Mouse (Mus musculus): ENCODE results near the gene Gm2310.
"Not testable (repeated sequence)": the region's sequence is repeated elsewhere in the genome, so short reads cannot be mapped to it uniquely, and the experiment has no call there.

The Gm2310 gene

DNA sequence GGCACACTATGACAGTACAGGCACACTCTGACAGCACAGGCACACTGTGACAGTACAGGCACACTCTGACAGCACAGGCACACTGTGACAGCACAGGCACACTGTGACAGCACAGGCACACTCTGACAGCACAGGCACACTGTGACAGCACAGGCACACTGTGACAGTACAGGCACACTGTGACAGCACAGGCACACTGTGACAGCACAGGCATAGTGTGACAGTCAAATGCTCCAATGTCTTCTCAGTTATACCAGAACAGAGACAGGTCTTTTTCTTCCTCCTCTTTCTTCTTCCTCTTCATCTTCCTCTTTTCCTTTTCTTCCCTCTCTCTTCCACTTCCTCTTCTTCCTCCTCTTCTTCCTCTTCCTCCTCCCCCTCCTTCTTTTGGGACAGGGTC, at the start of gene Gm2310:
Gene Gm2310 (minus strand): TSS at position 101 of the 400 bp plus-strand sequence.
- DNase-seq (ENCODE audit: extremely low spot score, low spot score) = not testable (repeated sequence)

- DNase-seq (ENCODE audit: extremely low spot score, low spot score) = peak; percentile 74
Measured at GRCm38 (mm10) chr15:8568645-8569528, 49.1 kb upstream of the Gm2310 start.

DNA sequence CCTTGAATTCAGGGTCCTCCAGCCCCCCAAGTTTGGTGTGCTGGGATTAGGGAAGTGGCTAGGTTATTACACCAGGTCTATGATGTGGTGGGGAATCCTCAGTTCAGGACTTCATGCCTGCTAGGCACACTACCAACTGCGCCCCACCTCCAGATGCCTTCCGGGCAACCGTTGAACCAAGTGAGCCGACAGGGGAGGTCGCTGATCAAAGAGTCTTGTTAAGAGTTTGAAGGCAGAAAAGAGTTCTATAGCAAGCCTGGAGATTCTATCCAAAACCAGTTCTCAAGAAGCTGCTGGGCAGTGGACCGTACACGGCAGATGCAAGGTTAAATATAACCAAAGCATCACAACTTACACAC, 48.5 kb upstream of the Gm2310 start:
- DNase-seq (ENCODE audit: extremely low spot score, low spot score) = peak; percentile 27

DNA sequence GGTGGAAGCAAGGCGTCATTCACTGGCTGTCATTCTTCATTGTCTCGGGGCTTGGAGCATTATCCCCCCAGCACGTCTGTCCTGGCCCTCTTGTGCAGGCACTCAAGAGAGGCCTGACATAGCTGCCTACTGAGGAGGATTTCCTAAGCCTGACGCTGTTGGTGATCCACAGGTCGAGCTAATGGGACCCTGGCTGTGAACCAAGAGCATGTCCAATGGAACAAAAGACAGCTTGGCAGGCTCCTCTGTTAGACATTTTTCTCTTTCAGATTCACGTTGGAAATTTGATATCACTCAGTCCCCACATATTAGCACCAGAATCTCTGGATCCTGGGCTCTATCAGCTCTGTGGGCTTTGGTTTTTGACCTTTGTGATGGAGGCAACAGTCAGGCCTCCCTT, 45.7 kb upstream of the Gm2310 start:
- no peak for DNase-seq (ENCODE audit: extremely low spot score, low spot score)

DNA sequence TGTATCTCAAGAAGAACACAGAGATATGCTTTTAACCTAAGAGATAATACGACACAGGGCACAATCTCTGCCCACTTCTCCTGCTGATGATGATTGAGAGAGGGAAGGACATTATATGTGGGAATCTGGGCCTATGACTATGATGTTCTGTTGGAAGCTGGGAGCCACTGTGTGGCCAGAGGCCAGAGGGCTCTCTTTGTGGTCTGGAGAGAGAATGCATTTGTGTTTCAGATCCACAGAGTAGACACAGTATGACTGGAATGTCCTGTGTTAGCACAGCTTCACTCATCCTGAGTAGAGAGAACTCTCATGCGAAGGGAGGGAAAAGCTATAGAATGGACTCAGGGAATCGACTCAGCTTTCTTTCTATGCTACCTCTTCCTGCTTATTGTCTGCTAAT, 44.6 kb upstream of the Gm2310 start:
- DNase-seq (ENCODE audit: extremely low spot score, low spot score) = no peak

DNA sequence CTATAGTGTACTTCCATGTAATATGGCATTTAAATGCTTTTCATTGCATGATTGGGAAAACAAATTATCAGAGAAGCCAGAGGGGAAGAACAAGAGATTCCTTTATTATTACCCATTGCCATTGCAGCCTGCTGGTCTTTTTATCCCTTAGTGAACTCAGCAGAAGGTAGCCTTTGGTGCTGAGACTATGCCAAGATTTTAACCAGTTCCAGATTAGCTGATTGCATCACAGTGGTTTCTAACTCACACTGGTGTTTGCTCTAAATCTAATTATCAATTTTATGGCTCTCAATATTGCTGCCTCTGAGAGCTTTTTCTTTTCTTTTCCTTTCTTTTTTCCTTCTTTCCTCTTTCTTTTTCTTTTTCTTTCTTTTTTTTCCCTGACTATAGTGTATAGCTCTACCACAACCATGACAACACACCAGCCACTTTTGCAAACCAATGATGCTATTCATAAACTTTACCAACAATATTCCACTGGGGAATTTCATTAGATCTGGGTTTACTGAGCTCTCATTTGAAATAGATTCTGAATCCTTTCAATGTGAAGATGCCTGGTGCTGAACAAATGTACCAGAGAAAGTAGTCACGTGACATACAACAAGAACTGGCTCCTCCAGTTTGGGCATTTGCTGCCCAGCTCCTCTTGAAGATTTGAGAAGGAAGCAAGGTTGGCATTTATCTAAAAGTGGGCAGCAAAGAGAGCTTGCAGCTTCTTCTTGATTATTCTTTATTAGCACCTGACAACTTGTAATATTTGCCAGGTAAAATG, 43.9 kb upstream of the Gm2310 start:
- no peak for DNase-seq (ENCODE audit: extremely low spot score, low spot score)

GRCm38 (mm10) chr15:8562776-8563175, 43.0 kb upstream of the Gm2310 start:
- DNase-seq (ENCODE audit: extremely low spot score, low spot score) = no peak

GRCm38 (mm10) chr15:8531201-8531600, 11.4 kb upstream of the Gm2310 start:
- no peak for DNase-seq (ENCODE audit: extremely low spot score, low spot score)

GRCm38 (mm10) chr15:8512957-8513356, 6.8 kb downstream of the Gm2310 start:
- DNase-seq (ENCODE audit: extremely low spot score, low spot score) = peak; percentile 20

GRCm38 (mm10) chr15:8511861-8512260, 7.9 kb downstream of the Gm2310 start:
- DNase-seq (ENCODE audit: extremely low spot score, low spot score) = no peak

DNA sequence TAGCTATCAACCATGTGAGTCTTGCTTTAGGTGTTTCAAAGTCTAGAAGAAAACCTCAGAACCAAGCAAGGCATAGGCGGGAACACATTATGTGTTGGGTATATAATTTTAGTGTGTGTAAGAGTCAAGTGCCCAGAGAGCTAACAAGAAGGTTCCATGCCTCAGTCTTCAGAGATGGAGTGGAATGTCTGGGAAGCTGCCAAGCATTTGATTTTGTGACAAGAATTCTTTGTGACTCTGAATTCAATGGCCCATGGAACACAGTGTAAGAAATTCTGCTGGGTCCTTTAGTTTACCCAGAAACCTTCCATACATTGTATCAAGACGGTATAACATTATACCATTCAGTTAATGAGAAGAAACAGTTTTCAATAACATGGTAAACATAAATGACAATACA, 17.3 kb downstream of the Gm2310 start:
- no peak for DNase-seq (ENCODE audit: extremely low spot score, low spot score)

DNA sequence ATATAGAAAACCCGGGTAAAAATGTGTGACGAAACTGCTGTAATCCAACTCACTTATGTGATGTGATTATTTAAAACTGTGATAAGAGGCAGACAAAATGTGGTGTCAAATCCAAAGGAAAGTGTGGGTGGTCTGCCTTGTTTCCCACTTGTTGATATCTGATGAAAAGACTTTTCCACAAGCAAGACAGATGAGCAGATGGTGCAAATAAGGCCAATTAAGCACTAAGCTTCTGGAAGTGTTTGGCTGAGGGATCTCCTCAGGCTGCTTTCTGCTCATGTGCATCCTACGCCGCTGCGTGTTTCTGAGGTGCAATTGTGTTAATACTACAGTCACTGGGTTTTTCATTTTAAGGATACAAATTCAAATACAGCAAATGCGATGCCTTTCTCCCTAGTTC, 34.5 kb downstream of the Gm2310 start:
- no peak for DNase-seq (ENCODE audit: extremely low spot score, low spot score)

DNA sequence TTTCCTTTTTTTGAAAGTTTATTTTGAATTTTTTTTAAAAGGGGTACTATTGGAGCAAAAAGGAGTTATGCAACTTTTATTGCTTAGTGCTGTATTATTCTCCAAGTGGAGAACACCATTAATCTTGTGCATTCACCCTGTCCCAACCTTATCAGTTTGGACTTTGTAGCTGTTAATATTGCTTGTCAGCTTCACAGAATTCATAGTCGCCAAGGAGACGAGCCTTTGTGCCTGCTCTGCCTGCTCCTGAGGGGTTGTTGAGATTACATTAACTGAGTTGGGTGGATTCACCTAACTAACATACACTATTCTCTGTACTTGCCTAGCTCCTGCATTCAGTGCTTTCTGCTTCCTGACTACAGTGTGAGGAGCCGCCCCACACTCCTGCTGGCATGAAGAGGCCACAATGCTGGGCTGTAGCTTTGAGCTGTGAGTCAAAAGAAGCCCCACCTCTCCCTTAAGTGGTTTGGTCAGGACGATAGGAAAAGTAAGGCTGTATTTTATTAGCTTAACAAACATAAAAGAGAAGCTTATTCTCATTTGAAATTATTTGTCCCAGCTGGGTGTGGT, 50.7 kb downstream of the Gm2310 start:
- no peak for DNase-seq (ENCODE audit: extremely low spot score, low spot score)

Data from neural tube, embryonic 10.5 days (tissue).